Mouse (Mus musculus) liver, adult 2 months (tissue): ENCODE results near the gene Arhgef5. TPM values are rescaled to one million over a fixed set of nuclear protein-coding genes. Genes with fewer than 3 reads are reported as not detected.

ENCODE experiments used
- DNase-seq: peaks from one replicate; pipeline ENCODE4 v3.0.0-alpha.2; 2011; ENCODE audit warnings: low read depth, low spot score; ENCODE audit errors: extremely low read depth
- H3K27ac ChIP-seq: fragments of 200-500 bp; replicated peaks from 2 replicates; pipeline ENCODE4 v1.5.1; 2012; ENCODE audit warnings: low read depth, mild to moderate bottlenecking, control low read depth, inconsistent platforms, low read length; ENCODE audit not compliant: insufficient read depth
- H3K27me3 ChIP-seq: fragments of 200-500 bp; 2 replicates; pipeline ENCODE4 v1.6.1; 2012; ENCODE audit warnings: mild to moderate bottlenecking, moderate library complexity, low read length, inconsistent platforms; ENCODE audit not compliant: control insufficient read depth, insufficient read depth
- H3K36me3 ChIP-seq: fragments of 200-500 bp; 2 replicates; pipeline ENCODE4 v1.6.1; 2012; ENCODE audit warnings: low read length, inconsistent platforms; ENCODE audit not compliant: control insufficient read depth, insufficient read depth
- H3K4me1 ChIP-seq: fragments of 200-500 bp; 2 replicates; pipeline ENCODE4 v1.6.1; 2011; ENCODE audit warnings: low read length; ENCODE audit not compliant: control insufficient read depth, insufficient read depth
- H3K4me3 ChIP-seq: fragments of 200-500 bp; 2 replicates; pipeline ENCODE4 v1.5.1; 2011; ENCODE audit warnings: low read depth, mild to moderate bottlenecking, control low read depth, low read length, moderate library complexity; ENCODE audit not compliant: insufficient read depth
- H3K79me2 ChIP-seq: fragments of 200-500 bp; 2 replicates; pipeline ENCODE4 v1.6.1; 2012; ENCODE audit warnings: inconsistent platforms, mild to moderate bottlenecking, low read length, moderate library complexity; ENCODE audit not compliant: control insufficient read depth, insufficient read depth
- H3K9ac ChIP-seq: fragments of 200-500 bp; 2 replicates; pipeline ENCODE4 v1.6.1; 2012; ENCODE audit warnings: low read depth, mild to moderate bottlenecking, control low read depth, inconsistent platforms, low read length
- CTCF ChIP-seq: fragments of 200-500 bp; IDR thresholded peaks from 2 replicates; pipeline ENCODE4 v1.5.1; 2011; ENCODE audit warnings: low read depth, low read length, control low read depth
- POLR2A ChIP-seq: fragments of 200-500 bp; IDR thresholded peaks from 2 replicates; pipeline ENCODE4 v1.6.1; 2011; ENCODE audit warnings: low read length, control low read depth; ENCODE audit not compliant: insufficient read depth; ENCODE audit errors: extremely low read depth
- WGBS: fragments of 180-500 bp; shearing (Covaris S2); methylation state at CpG from one replicate; pipeline ENCODE4 v1.1.7; 2018; 5-methylcytosine and 5-hydroxymethylcytosine counted together
- polyA plus RNA-seq: library from polyadenylated mRNA; depleted of rRNA; stranded (reverse); fragments of >200 nt; gene quantifications from 2 replicates; pipeline ENCODE4 v1.2.3, GENCODE M21; 2012
- total RNA-seq: library from RNA; depleted of rRNA; stranded (reverse); fragments of >200 nt; gene quantifications from 2 replicates; pipeline ENCODE4 v1.2.3, GENCODE M21; 2014

The Arhgef5 gene
- total and polyA plus RNA-seq, 2 experiments: 11.4 to 11.9 TPM

GRCm38 (mm10) chr6:43292041-43292440 is 26.7 kb downstream of the Arhgef5 start:
- Histone ChIP-seq H3K27me3 (no peaks in the 10 kb centered on the region), H3K27ac (peak overlapping the region; percentile 53; the same call in 1 of the 2 replicates), H3K4me1 (peaks cover 8% of the 10 kb centered on the region; the same call in 1 of the 2 replicates), H3K79me2 (no peaks in the 10 kb centered on the region), H3K4me3 (no peak overlapping the region), H3K36me3 (peaks cover 25% of the 10 kb centered on the region), H3K9ac (no peak overlapping the region)
- TF ChIP-seq CTCF (no peak), POLR2A (no peak)
- peak; percentile 86 for DNase-seq
- 18% methylated on average over 3 of the region's 3 CpGs for WGBS

DNA sequence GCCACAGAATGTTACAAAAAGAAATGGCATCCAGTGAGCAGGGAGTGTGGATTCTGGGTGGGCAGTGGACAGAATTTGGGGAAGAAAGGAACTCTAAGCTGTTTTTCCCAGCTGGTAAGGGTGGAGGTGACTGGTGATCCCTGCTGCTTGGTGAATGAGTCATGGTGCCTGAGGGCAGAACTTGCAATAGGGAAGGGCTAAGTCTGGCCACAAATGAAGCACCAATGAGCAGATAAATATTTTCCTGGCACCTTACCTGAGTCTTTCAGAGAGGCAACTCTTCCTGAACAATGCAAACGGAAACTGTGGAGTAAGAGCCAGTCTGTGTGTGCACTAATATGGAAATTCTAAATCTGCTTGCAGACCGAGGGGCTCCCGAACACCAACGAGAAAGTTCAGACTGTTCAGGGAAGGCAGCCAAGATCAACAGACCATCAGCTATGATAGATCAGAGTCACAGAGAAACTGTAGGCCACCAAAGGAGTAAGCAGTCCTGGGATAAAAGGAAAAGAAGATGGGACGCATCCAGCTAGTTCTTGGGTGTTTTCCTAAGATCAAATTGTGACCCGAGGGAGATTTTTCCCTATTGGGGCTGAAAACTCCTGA is 27.2 kb downstream of the Arhgef5 start:
- peaks cover 10% of the 10 kb centered on the region; the same call in 1 of the 2 replicates for H3K4me1 ChIP-seq
- no peak overlapping the region for H3K9ac ChIP-seq
- H3K79me2 ChIP-seq: no peaks in the 10 kb centered on the region
- peak overlapping the region; percentile 53; the same call in 1 of the 2 replicates for H3K27ac ChIP-seq
- H3K4me3 ChIP-seq: no peak overlapping the region
- peaks cover 19% of the 10 kb centered on the region for H3K36me3 ChIP-seq
- peak; percentile 76 for DNase-seq
- TF ChIP-seq POLR2A (no peak), CTCF (no peak)
- 28% methylated on average over 6 of the region's 6 CpGs for WGBS
- no peaks in the 10 kb centered on the region for H3K27me3 ChIP-seq

GRCm38 (mm10) chr6:43293175-43293574 is 27.8 kb downstream of the Arhgef5 start:
- no peak overlapping the region for H3K27ac ChIP-seq
- H3K79me2 ChIP-seq: no peaks in the 10 kb centered on the region
- 76% methylated on average over 7 of the region's 7 CpGs for WGBS
- H3K9ac ChIP-seq: no peak overlapping the region
- no peak overlapping the region for H3K4me3 ChIP-seq
- TF ChIP-seq CTCF: no peak
- TF ChIP-seq POLR2A: no peak
- H3K4me1 ChIP-seq: peaks cover 10% of the 10 kb centered on the region; the same call in 1 of the 2 replicates
- H3K27me3 ChIP-seq: no peaks in the 10 kb centered on the region
- peak; percentile 21 for DNase-seq
- peaks cover 15% of the 10 kb centered on the region for H3K36me3 ChIP-seq

DNA sequence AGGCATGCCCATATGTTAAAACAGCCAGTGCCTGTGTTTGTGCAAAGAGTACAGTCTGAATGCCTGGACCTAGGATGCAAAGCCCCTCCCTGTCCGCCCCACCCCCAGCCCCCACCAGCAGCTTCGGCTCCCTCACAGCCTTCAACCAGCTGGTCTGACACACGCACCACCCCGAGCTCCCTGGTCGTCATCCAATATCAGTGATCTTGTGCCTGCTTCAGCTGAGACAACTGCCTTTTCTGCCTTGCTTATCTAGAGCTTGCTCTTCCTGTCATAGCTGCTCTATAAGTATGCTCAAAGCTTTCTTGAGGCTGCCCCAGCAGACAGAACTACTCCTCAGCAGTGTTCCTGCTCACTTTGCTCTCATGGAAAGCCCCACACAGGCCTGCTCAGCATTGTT is 30.5 kb downstream of the Arhgef5 start:
- Histone ChIP-seq H3K9ac (no peak overlapping the region), H3K4me3 (no peak overlapping the region), H3K4me1 (peaks cover 10% of the 10 kb centered on the region; the same call in 1 of the 2 replicates), H3K36me3 (no peaks in the 10 kb centered on the region), H3K79me2 (no peaks in the 10 kb centered on the region), H3K27ac (no peak overlapping the region), H3K27me3 (no peaks in the 10 kb centered on the region)
- TF ChIP-seq POLR2A (no peak), CTCF (no peak)
- WGBS: 34% methylated on average over 5 of the region's 5 CpGs
- no peak for DNase-seq

DNA sequence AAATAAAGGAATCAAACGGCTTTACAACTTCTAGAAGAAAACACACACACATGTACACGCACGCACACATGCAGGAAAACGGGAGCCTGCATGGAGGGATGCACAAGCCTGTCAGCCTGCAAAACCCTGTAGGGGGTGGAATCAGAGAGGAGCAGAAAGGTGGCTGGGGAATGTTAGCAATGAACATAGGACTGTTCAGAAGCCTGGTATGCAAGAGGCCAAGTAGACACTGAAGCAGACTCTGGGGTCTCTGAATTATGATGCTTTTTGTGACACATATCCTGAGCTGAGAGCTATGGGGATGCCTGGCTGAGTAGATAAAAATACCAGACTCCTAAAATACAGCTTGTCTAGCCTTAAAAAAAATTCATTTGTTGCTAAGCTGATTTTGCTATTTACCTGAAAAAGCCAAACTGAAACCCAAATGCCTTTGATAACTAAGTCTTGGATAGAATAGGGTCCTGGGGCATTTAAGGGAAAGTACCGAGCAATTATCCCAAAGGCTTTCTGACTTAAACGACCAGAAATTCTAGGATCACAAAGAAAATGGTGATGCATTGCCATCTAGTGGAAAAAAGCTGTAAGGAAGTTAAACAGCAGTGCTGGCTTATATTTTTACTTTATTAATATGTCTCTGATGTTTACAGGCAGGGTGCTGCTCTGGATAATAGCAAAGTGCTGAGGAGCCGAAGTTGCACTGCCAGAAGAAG is 31.6 kb downstream of the Arhgef5 start:
- Histone ChIP-seq H3K4me3 (no peak overlapping the region), H3K27ac (no peak overlapping the region), H3K79me2 (no peaks in the 10 kb centered on the region), H3K27me3 (no peaks in the 10 kb centered on the region), H3K9ac (no peak overlapping the region), H3K36me3 (no peaks in the 10 kb centered on the region), H3K4me1 (peaks cover 8% of the 10 kb centered on the region; the same call in 1 of the 2 replicates)
- 39% methylated on average over 7 of the region's 7 CpGs for WGBS
- TF ChIP-seq POLR2A (no peak), CTCF (0 out of 2 replicates have a peak, but pooled peaks have one; percentile 9)
- peak; percentile 61 for DNase-seq

GRCm38 (mm10) chr6:43297508-43297850 is 32.1 kb downstream of the Arhgef5 start:
- TF ChIP-seq POLR2A: no peak
- no peak for TF ChIP-seq CTCF
- no peaks in the 10 kb centered on the region for H3K79me2 ChIP-seq
- WGBS: 26% methylated on average over 2 of the region's 2 CpGs

More at GRCm38 (mm10) chr6:43297508-43297850, 32.1 kb downstream of the Arhgef5 start:
- Histone ChIP-seq H3K27ac (no peak overlapping the region), H3K36me3 (no peaks in the 10 kb centered on the region), H3K4me3 (no peak overlapping the region), H3K4me1 (peaks cover 3% of the 10 kb centered on the region; the same call in 1 of the 2 replicates), H3K9ac (no peak overlapping the region), H3K27me3 (no peaks in the 10 kb centered on the region)
- DNase-seq: no peak
